Mouse (Mus musculus): ENCODE data around the gene Pde4d. TPM values are rescaled to one million over a fixed set of nuclear protein-coding genes. Genes with fewer than 3 reads are reported as not detected.
A peak's percentile ranks its signal among the peaks of the same experiment; 100 is the strongest.

Pde4d gene
- polyA plus RNA-seq, 1 experiment, result 56.2 TPM

GRCm38 (mm10) chr13:108453064-108453919, 3.5 kb downstream of the Pde4d start:
- Histone ChIP-seq H3K4me1 (ENCODE audit: control insufficient read depth, insufficient read depth, insufficient read length, low read length) (no peaks in the 10 kb centered on the region), H3K27ac (replicated peaks; ENCODE audit: low read depth, low read length) (no peak overlapping the region), H3K4me3 (ENCODE audit: insufficient read depth, low read depth, low read length) (no peak overlapping the region)

GRCm38 (mm10) chr13:108462518-108462917, 12.8 kb downstream of the Pde4d start:
- no peak overlapping the region for H3K27ac ChIP-seq (replicated peaks; ENCODE audit: low read depth, low read length)
- no peak overlapping the region for H3K4me3 ChIP-seq (ENCODE audit: insufficient read depth, low read depth, low read length)
- H3K4me1 ChIP-seq (ENCODE audit: control insufficient read depth, insufficient read depth, insufficient read length, low read length), result no peaks in the 10 kb centered on the region

DNA sequence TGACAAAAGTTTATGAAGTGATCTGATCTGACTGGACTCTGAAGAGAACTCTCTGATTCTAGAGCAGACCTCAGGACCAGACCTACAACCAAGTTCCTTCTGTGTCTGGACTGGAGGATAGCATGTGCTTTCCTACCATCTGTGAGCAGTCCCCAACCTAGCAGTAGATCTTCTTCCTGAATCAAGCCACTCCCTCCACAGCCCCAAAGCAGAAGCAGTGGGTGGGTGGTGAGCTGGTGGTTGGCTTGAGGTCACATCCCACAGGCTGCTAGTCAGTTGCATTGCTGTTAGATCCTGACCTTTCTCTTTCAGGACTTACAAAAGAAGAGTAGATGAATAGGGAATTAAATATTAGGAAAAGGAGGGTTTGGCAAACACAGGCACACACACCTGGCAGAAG, 16.0 kb downstream of the Pde4d start:
- Histone ChIP-seq H3K4me1 (ENCODE audit: control insufficient read depth, insufficient read depth, insufficient read length, low read length) (no peaks in the 10 kb centered on the region), H3K27ac (replicated peaks; ENCODE audit: low read depth, low read length) (no peak overlapping the region)

DNA sequence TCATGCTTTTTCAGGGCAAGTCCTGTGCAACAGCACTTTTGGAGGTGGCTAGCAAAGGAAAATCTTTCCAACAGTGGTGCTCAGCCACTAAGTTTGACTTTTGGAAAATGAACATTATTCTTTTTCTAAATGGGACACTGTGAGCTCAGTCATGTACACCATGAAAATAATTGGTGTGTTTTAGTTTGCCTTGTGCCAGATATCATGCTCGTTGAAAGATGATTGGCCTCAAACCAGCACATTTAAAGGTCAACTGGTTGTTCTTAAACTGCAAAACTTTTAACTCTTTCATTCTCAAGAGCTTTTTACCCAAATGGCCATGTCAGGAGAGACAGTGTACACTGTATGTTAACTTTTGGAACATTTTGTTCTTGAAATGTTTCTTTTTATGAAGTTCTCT, 17.3 kb downstream of the Pde4d start:
- no peak overlapping the region for H3K4me3 ChIP-seq (ENCODE audit: insufficient read depth, low read depth, low read length)
- no peaks in the 10 kb centered on the region for H3K4me1 ChIP-seq (ENCODE audit: control insufficient read depth, insufficient read depth, insufficient read length, low read length)
- H3K27ac ChIP-seq (replicated peaks; ENCODE audit: low read depth, low read length), result no peak overlapping the region

More for the DNA sequence above, 16.0 kb downstream of the Pde4d start:
- no peak overlapping the region for H3K4me3 ChIP-seq (ENCODE audit: insufficient read depth, low read depth, low read length)

- Histone ChIP-seq H3K27ac (replicated peaks; ENCODE audit: low read depth, low read length) (no peak overlapping the region), H3K4me3 (ENCODE audit: insufficient read depth, low read depth, low read length) (no peak overlapping the region), H3K4me1 (ENCODE audit: control insufficient read depth, insufficient read depth, insufficient read length, low read length) (no peaks in the 10 kb centered on the region)
These were observed 30.7 kb downstream of the Pde4d start for GRCm38 (mm10) chr13:108480451-108480850.

- H3K4me3 ChIP-seq (ENCODE audit: insufficient read depth, low read depth, low read length), result no peak overlapping the region
These were observed 35.3 kb downstream of the Pde4d start for GRCm38 (mm10) chr13:108485036-108485435.

GRCm38 (mm10) chr13:108487066-108487465, 37.3 kb downstream of the Pde4d start:
- Histone ChIP-seq H3K27ac (replicated peaks; ENCODE audit: low read depth, low read length) (no peak overlapping the region; the same call in 1 of the 2 replicates), H3K4me1 (ENCODE audit: control insufficient read depth, insufficient read depth, insufficient read length, low read length) (no peaks in the 10 kb centered on the region), H3K4me3 (ENCODE audit: insufficient read depth, low read depth, low read length) (no peak overlapping the region)

More at GRCm38 (mm10) chr13:108485036-108485435, 35.3 kb downstream of the Pde4d start:
- H3K27ac ChIP-seq (replicated peaks; ENCODE audit: low read depth, low read length), result no peak overlapping the region
- H3K4me1 ChIP-seq (ENCODE audit: control insufficient read depth, insufficient read depth, insufficient read length, low read length), result no peaks in the 10 kb centered on the region

DNA sequence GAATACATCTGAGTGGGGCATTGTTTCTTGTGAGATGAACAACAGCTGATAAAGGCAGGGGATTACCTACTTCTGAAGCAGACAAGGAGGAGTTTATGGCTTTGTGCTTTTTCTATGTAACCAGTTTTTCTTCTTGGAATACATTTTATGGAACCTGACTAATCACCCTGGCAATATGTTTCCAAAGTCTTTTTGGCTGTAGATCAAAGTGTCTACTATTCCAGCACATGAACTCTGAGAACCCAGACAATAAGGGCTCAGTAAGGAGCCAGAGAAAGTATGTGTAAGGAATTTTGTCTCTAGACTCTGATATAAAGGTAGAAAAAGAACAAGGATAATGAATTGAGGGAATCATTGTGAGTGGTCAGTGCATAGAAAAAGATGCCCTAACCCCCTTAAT, 40.1 kb downstream of the Pde4d start:
- Histone ChIP-seq H3K4me3 (ENCODE audit: insufficient read depth, low read depth, low read length) (no peak overlapping the region), H3K27ac (replicated peaks; ENCODE audit: low read depth, low read length) (no peak overlapping the region), H3K4me1 (ENCODE audit: control insufficient read depth, insufficient read depth, insufficient read length, low read length) (no peaks in the 10 kb centered on the region)

DNA sequence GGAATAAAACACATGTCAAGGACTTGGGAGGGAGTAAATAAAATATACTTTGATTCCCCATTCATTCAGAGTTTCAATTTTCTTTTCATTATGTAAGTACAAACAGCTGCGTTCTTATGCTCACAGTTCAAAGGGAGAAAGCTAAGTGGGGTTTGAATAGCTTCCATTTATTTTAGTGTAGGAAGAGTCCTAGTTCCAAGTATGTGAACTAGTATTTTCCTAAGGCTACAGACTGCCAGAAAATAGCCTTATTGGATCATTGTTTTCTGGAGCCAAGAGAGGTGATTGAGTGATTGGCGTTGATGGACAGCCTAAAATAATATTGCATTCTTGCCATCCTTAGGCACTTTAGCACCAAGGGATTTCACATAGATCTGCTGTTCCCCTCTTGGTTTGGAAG, 41.1 kb downstream of the Pde4d start:
- H3K4me3 ChIP-seq (ENCODE audit: insufficient read depth, low read depth, low read length), result no peak overlapping the region
- H3K27ac ChIP-seq (replicated peaks; ENCODE audit: low read depth, low read length), result no peak overlapping the region
- H3K4me1 ChIP-seq (ENCODE audit: control insufficient read depth, insufficient read depth, insufficient read length, low read length), result no peaks in the 10 kb centered on the region

GRCm38 (mm10) chr13:108492886-108493285, 43.1 kb downstream of the Pde4d start:
- H3K4me1 ChIP-seq (ENCODE audit: control insufficient read depth, insufficient read depth, insufficient read length, low read length), result no peaks in the 10 kb centered on the region
- no peak overlapping the region for H3K4me3 ChIP-seq (ENCODE audit: insufficient read depth, low read depth, low read length)
- no peak overlapping the region for H3K27ac ChIP-seq (replicated peaks; ENCODE audit: low read depth, low read length)

- H3K4me1 ChIP-seq (ENCODE audit: control insufficient read depth, insufficient read depth, insufficient read length, low read length), result no peaks in the 10 kb centered on the region
- no peak overlapping the region for H3K27ac ChIP-seq (replicated peaks; ENCODE audit: low read depth, low read length)
- no peak overlapping the region for H3K4me3 ChIP-seq (ENCODE audit: insufficient read depth, low read depth, low read length)
These were observed 44.6 kb downstream of the Pde4d start for GRCm38 (mm10) chr13:108494365-108494764.

DNA sequence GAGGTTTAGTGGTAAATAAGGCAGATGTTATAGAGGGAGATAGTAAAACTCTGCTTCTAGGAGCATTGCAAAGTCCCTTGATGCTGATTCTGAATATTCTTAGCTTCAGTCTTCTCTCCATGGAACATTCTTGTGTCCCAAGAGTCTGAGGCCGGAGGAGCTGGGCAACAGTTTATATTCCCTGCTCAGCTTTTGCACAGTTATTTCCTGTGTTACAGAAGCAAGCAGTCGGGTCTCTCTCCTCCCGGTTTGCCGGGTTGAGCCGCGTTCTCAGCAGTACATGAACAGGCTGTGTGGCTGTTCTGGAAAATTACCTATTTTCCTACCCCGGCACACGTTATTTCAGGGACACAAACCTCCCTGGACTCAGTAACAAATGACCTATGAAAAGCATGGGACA, 48.0 kb downstream of the Pde4d start:
- H3K4me1 ChIP-seq (ENCODE audit: control insufficient read depth, insufficient read depth, insufficient read length, low read length), result no peaks in the 10 kb centered on the region
- H3K27ac ChIP-seq (replicated peaks; ENCODE audit: low read depth, low read length), result peak overlapping the region; percentile 8; the same call in 1 of the 2 replicates
- no peak overlapping the region for H3K4me3 ChIP-seq (ENCODE audit: insufficient read depth, low read depth, low read length)

- Histone ChIP-seq H3K4me1 (ENCODE audit: control insufficient read depth, insufficient read depth, insufficient read length, low read length) (no peaks in the 10 kb centered on the region), H3K4me3 (ENCODE audit: insufficient read depth, low read depth, low read length) (no peak overlapping the region), H3K27ac (replicated peaks; ENCODE audit: low read depth, low read length) (peak overlapping the region; percentile 8; the same call in 1 of the 2 replicates)
These were observed 48.5 kb downstream of the Pde4d start for GRCm38 (mm10) chr13:108498247-108498743.

- H3K4me3 ChIP-seq (ENCODE audit: insufficient read depth, low read depth, low read length), result peak overlapping the region; percentile 18; the same call in 1 of the 2 replicates
- peak overlapping the region; percentile 52 for H3K27ac ChIP-seq (replicated peaks; ENCODE audit: low read depth, low read length)
- H3K4me1 ChIP-seq (ENCODE audit: control insufficient read depth, insufficient read depth, insufficient read length, low read length), result no peaks in the 10 kb centered on the region
These were observed 49.1 kb downstream of the Pde4d start for GRCm38 (mm10) chr13:108498773-108499313.

DNA sequence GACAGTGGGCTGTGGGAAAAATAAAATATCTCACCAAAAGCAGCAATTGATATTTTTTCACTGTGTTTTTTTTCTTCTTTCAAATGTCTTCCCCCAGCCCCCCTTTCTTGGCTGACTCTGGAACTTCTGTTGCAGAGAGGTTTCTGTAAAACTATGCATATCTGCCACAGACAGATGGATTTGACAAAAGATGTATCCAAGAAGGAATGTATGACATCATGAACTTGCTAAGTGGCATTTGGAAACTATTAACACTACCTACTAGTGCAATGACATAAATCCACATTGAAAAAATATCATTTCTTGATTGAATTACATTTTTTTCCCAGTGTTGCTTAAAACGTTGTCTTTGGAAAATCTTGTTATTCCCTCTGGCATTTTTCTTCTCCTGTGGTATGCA, 51.6 kb downstream of the Pde4d start:
- H3K4me1 ChIP-seq (ENCODE audit: control insufficient read depth, insufficient read depth, insufficient read length, low read length), result no peaks in the 10 kb centered on the region
- no peak overlapping the region for H3K27ac ChIP-seq (replicated peaks; ENCODE audit: low read depth, low read length)
- H3K4me3 ChIP-seq (ENCODE audit: insufficient read depth, low read depth, low read length), result no peak overlapping the region

DNA sequence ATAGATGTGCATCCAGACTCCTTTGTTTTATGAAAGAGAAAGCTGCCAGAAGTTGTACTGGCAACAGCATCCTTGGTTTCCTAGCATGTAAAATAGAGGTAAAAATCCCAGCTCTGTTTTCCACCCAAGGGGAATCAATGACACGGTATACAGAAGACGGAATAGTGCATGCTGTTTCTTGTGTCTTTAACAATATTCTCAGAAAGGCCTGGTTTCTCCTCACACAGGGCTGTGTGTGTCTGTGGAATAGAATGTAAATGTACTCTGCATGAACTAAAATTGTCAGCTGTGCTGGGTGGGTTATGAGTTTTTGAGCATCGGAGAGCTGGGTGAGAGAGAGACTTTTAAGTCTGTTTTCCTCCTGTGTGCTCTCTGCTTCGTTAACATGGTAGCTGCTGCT, 74.8 kb downstream of the Pde4d start:
- H3K4me3 ChIP-seq (ENCODE audit: insufficient read depth, low read depth, low read length), result no peak overlapping the region

More for the DNA sequence above, 74.8 kb downstream of the Pde4d start:
- Histone ChIP-seq H3K4me1 (ENCODE audit: control insufficient read depth, insufficient read depth, insufficient read length, low read length) (no peaks in the 10 kb centered on the region), H3K27ac (replicated peaks; ENCODE audit: low read depth, low read length) (no peak overlapping the region)

Measured in brown adipose tissue, adult 24 weeks (tissue).